Mouse (Mus musculus) hindbrain, embryonic 11.5 days (tissue): ENCODE results near the gene Cxcl3. TPM values are rescaled to one million over a fixed set of nuclear protein-coding genes. Genes with fewer than 3 reads are reported as not detected.

Experiments used
- ATAC-seq: fragments of 200-750 bp; cut with Nextera tagmentation; 2 replicates; pipeline ENCODE4 v1.8.0; 2017; ENCODE audit warnings: mild to moderate bottlenecking, moderate TSS enrichment, moderate library complexity; ENCODE audit not compliant: low FRiP score
- DNase-seq: peaks from one replicate; pipeline ENCODE4 v3.0.0-alpha.2; 2015; ENCODE audit warnings: low spot score
- H3K27ac ChIP-seq: fragments of 300-500 bp; sonication (generic); 2 replicates; pipeline ENCODE4 v1.5.1; 2014; ENCODE audit warnings: mild to moderate bottlenecking, low read depth, low read length
- H3K27me3 ChIP-seq: fragments of 300-500 bp; sonication (generic); 2 replicates; pipeline ENCODE4 v1.6.1; 2014; ENCODE audit warnings: mild to moderate bottlenecking, low read length, moderate library complexity, mixed read lengths; ENCODE audit not compliant: control insufficient read depth, insufficient read depth
- H3K36me3 ChIP-seq: fragments of 300-500 bp; sonication (generic); 2 replicates; pipeline ENCODE4 v1.6.1; 2014; ENCODE audit warnings: mild to moderate bottlenecking, low read length, moderate library complexity, mixed read lengths; ENCODE audit not compliant: control insufficient read depth, insufficient read depth
- H3K4me1 ChIP-seq: fragments of 300-500 bp; sonication (generic); replicated peaks from 2 replicates; pipeline ENCODE4 v1.6.1; 2014; ENCODE audit warnings: low read length, mixed read lengths; ENCODE audit not compliant: control insufficient read depth, insufficient read depth
- H3K4me2 ChIP-seq: fragments of 300-500 bp; sonication (generic); replicated peaks from 2 replicates; pipeline ENCODE4 v1.6.1; 2014; ENCODE audit warnings: mild to moderate bottlenecking, low read depth, low read length
- H3K4me3 ChIP-seq: fragments of 300-500 bp; sonication (generic); 2 replicates; pipeline ENCODE4 v1.5.1; 2014; ENCODE audit warnings: low read depth, low read length
- H3K9ac ChIP-seq: fragments of 300-500 bp; sonication (generic); 2 replicates; pipeline ENCODE4 v1.6.1; 2014; ENCODE audit warnings: low read depth, low read length
- H3K9me3 ChIP-seq: fragments of 300-500 bp; sonication (generic); 2 replicates; pipeline ENCODE4 v1.6.1; 2016; ENCODE audit warnings: low read length; ENCODE audit not compliant: control insufficient read depth
- WGBS: fragments of 180-500 bp; shearing (Covaris S2); extraction: QIAGEN DNeasy Blood & Tissue Kit; methylation state at CpG from one replicate; pipeline ENCODE4 v1.1.7; 2014; 5-methylcytosine and 5-hydroxymethylcytosine counted together
- polyA plus RNA-seq: library from polyadenylated mRNA; unstranded; fragments of >200 nt; fragmentation: Nextera tagmentation; extraction: Ambion mirVana; gene quantifications from 2 replicates; pipeline ENCODE4 v1.2.1, GENCODE M21; 2014

The Cxcl3 gene
- polyA plus RNA-seq, 1 experiment from 2014 or later = 0.17 TPM

DNA sequence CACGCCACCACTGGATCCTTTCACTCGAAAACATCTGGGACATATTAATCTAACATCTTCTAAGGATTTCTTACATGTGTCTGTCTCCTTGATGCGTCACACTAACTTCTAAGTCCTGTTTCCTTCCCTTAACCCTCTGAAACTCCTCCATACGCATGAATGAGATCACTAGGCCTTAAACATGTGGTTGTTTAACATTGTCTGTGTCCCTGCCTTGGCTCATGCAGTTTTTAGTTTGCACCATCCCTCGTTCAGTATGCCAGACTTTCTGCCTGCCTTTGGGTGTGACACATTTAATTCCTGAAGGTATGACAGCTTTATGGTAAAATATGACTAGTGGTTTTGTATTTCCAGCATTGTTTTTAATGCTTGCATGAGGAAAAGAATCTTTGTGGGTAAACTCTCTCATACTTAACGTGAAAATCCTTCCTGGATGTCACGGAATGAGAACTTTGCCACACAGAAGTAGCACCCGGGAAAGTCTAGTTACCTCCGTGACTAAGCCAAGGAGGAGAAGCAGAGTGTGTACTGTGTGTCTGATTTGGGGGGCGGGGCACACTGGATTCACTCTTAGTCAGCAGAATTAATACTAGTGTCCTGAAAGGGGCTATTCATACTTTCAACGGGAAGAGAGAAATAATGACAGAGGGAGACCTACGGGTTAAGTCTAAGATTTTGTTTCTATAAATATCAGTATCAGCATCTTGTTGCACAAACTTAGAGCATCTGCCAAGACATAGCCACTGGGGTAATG, 21.8 kb upstream of the Cxcl3 start:
- WGBS = 77% methylated on average over 12 of the region's 12 CpGs
- no peak overlapping the region for H3K27ac ChIP-seq
- H3K27me3 ChIP-seq = peaks cover 6% of the 10 kb centered on the region; the same call in 1 of the 2 replicates
- no peak overlapping the region for H3K9ac ChIP-seq
- no peaks in the 10 kb centered on the region for H3K4me1 ChIP-seq
- no peak overlapping the region for H3K4me2 ChIP-seq
- no peak for ATAC-seq
- no peaks in the 10 kb centered on the region for H3K36me3 ChIP-seq
- H3K4me3 ChIP-seq = no peak overlapping the region
- H3K9me3 ChIP-seq = no peaks in the 10 kb centered on the region
- no peak for DNase-seq

DNA sequence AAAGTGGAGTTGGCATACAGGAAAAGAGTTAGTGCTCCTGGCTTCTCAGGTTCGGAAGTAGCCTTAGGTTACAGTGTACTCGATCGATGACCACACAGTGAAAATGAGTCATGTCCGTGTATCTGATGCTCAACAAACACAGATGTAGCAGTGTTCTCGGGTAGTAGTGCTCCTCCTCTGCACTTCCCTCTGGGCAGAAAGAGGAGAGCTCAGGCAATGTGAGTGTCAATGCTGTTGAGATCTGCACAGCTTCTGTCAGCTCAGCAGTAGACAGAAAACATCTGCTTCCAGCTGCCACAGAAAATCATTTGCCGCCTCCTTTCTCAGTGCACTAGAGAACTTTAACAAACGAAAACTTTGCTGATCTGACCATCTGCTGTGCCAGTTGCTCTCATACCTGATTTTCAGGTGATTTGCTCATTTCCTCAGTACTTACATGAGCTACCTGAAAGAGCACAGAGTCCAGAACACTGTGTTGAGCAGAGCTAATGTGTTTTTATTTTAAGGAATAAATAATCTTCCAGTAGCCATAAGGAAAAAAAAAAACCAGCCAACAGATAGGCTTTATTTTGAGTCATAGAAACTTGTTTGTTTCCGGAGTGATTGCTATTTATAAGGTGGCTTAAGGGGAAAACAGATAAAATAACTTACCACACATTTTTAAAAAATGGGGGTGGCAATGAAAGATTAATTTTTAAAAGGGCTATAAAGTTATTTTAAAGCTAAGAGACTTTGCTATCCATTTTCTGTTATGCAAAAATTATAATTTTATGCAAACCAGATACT, 19.9 kb upstream of the Cxcl3 start:
- no peak overlapping the region for H3K4me2 ChIP-seq
- no peaks in the 10 kb centered on the region for H3K4me1 ChIP-seq
- H3K27me3 ChIP-seq = no peaks in the 10 kb centered on the region
- WGBS = 74% methylated on average over 8 of the region's 8 CpGs
- no peak for ATAC-seq
- no peak overlapping the region for H3K4me3 ChIP-seq
- no peak overlapping the region for H3K27ac ChIP-seq
- no peak overlapping the region for H3K9ac ChIP-seq
- DNase-seq = no peak
- H3K9me3 ChIP-seq = no peaks in the 10 kb centered on the region
- H3K36me3 ChIP-seq = no peaks in the 10 kb centered on the region

GRCm38 (mm10) chr5:90768218-90768617, 17.7 kb upstream of the Cxcl3 start, which contains the start of gene Ppbp:
Gene Ppbp, plus strand, starts transcription at chr5:90768518.
- Histone ChIP-seq H3K9ac (no peak within 1 kb of the TSS), H3K4me2 (no peak within 1 kb of the TSS), H3K36me3 (no peaks in the 10 kb centered on the region), H3K9me3 (no peaks in the 10 kb centered on the region), H3K4me3 (no peak within 1 kb of the TSS), H3K27ac (no peak within 1 kb of the TSS), H3K4me1 (no peaks in the 10 kb centered on the region), H3K27me3 (no peaks in the 10 kb centered on the region)
- ATAC-seq (no peak), DNase-seq (no peak)
- 64% methylated on average over 3 of the region's 3 CpGs for WGBS

- no peaks in the 10 kb centered on the region for H3K9me3 ChIP-seq
- no peak overlapping the region for H3K4me2 ChIP-seq
- H3K27me3 ChIP-seq = no peaks in the 10 kb centered on the region
- 80% methylated on average over 3 of the region's 3 CpGs for WGBS
- no peak overlapping the region for H3K27ac ChIP-seq
- H3K4me3 ChIP-seq = no peak overlapping the region
- DNase-seq = no peak
- H3K36me3 ChIP-seq = no peaks in the 10 kb centered on the region
- no peak overlapping the region for H3K9ac ChIP-seq
- ATAC-seq = no peak
- no peaks in the 10 kb centered on the region for H3K4me1 ChIP-seq
Measured at GRCm38 (mm10) chr5:90771369-90771768, 14.5 kb upstream of the Cxcl3 start.

DNA sequence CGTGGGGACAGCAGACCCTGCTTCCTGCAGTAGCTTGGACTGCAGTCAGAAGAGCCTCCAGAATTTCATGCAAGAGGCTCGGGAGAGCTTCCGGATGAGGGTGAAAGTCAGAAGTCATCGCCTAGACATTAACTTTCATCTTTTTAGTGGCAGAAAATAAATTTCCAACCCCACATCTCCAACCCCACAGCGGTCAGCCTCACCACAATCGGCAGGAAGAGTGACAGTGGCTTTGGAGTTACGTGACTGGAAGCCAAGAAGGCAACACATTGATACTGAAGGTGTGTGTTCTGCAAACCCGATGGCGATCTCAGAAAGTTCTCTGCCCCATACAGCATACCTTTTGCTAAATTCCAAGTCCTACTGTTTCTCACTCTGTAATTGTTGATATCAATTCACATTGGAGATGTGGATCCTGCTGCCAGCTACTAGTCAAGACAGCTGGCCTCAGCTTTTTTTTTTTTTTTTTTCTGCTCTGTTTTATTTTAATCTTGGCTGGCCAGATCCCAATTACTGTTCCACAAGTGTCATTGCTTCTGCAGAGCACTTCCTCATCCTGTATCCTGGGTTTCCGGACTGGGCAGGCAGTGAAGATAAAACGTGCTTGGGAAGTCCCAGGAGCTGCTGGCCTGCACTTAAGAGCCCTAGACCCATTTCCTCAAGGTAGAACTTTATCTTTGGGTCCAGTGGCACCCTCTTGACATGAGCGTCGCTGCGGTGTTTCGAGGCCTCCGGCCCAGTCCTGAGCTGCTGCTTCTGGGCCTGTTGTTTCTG, 13.8 kb upstream of the Cxcl3 start, which contains the start of gene Pf4:
TSS of gene Pf4 (plus strand) at position 556 of the 774 bp plus-strand sequence.
- H3K4me2 ChIP-seq = no peak within 1 kb of the TSS
- no peaks in the 10 kb centered on the region for H3K4me1 ChIP-seq
- no peak within 1 kb of the TSS for H3K27ac ChIP-seq
- no peak for ATAC-seq
- H3K9ac ChIP-seq = no peak within 1 kb of the TSS
- WGBS = 88% methylated on average over 16 of the region's 16 CpGs
- no peak for DNase-seq
- no peaks in the 10 kb centered on the region for H3K9me3 ChIP-seq
- no peak within 1 kb of the TSS for H3K4me3 ChIP-seq
- no peaks in the 10 kb centered on the region for H3K27me3 ChIP-seq
- no peaks in the 10 kb centered on the region for H3K36me3 ChIP-seq

GRCm38 (mm10) chr5:90775562-90775961, 10.3 kb upstream of the Cxcl3 start:
- WGBS = 94% methylated on average over 5 of the region's 5 CpGs
- Histone ChIP-seq H3K4me3 (no peak overlapping the region), H3K9ac (no peak overlapping the region), H3K4me1 (no peaks in the 10 kb centered on the region), H3K9me3 (no peaks in the 10 kb centered on the region), H3K4me2 (no peak overlapping the region), H3K36me3 (no peaks in the 10 kb centered on the region), H3K27me3 (no peaks in the 10 kb centered on the region), H3K27ac (no peak overlapping the region)
- ATAC-seq = no peak
- DNase-seq = no peak

- DNase-seq (no peak), ATAC-seq (no peak)
- no peaks in the 10 kb centered on the region for H3K36me3 ChIP-seq
- WGBS = 82% methylated on average over 10 of the region's 10 CpGs
- H3K4me2 ChIP-seq = no peak overlapping the region
- no peaks in the 10 kb centered on the region for H3K27me3 ChIP-seq
- H3K9me3 ChIP-seq = no peaks in the 10 kb centered on the region
- H3K27ac ChIP-seq = no peak overlapping the region
- H3K9ac ChIP-seq = no peak overlapping the region
- H3K4me3 ChIP-seq = no peak overlapping the region
- no peaks in the 10 kb centered on the region for H3K4me1 ChIP-seq
Measured at GRCm38 (mm10) chr5:90777621-90778020, 8.3 kb upstream of the Cxcl3 start.

DNA sequence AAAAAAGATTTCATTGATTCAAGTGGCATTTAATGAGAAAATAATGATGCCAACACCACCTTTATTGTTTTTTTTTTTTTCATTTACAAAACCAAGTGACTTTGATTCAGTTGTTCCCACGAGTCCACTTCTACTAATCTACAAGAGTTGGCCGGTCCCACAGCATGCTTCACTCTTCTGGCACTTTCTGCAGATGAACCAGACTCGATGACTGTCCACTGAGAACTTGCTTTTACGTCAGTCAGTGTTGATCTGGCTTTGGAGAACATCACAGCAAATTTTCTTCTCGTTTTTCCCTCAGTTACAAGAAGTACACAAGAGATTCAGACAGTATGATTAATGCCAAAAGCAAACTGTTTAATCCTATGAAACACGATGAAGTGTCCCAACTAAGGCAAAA, 7.0 kb upstream of the Cxcl3 start:
- DNase-seq = no peak
- no peaks in the 10 kb centered on the region for H3K27me3 ChIP-seq
- ATAC-seq = no peak
- H3K4me1 ChIP-seq = no peaks in the 10 kb centered on the region
- H3K4me2 ChIP-seq = no peak overlapping the region
- H3K9me3 ChIP-seq = no peaks in the 10 kb centered on the region
- H3K9ac ChIP-seq = no peak overlapping the region
- H3K36me3 ChIP-seq = no peaks in the 10 kb centered on the region
- H3K4me3 ChIP-seq = no peak overlapping the region
- 85% methylated on average over 6 of the region's 6 CpGs for WGBS
- H3K27ac ChIP-seq = no peak overlapping the region
